Mouse (Mus musculus) forelimb bud, embryonic 11.5 days (tissue): ENCODE results near the gene Amotl2.
"Not testable (repeated sequence)": the region's sequence is repeated elsewhere in the genome, so short reads cannot be mapped to it uniquely, and the experiment has no call there.

Experiments
- DNase-seq: peaks from one replicate; pipeline ENCODE4 v3.0.0-alpha.2; 2012; ENCODE audit warnings: low read depth, low spot score

The Amotl2 gene

DNA sequence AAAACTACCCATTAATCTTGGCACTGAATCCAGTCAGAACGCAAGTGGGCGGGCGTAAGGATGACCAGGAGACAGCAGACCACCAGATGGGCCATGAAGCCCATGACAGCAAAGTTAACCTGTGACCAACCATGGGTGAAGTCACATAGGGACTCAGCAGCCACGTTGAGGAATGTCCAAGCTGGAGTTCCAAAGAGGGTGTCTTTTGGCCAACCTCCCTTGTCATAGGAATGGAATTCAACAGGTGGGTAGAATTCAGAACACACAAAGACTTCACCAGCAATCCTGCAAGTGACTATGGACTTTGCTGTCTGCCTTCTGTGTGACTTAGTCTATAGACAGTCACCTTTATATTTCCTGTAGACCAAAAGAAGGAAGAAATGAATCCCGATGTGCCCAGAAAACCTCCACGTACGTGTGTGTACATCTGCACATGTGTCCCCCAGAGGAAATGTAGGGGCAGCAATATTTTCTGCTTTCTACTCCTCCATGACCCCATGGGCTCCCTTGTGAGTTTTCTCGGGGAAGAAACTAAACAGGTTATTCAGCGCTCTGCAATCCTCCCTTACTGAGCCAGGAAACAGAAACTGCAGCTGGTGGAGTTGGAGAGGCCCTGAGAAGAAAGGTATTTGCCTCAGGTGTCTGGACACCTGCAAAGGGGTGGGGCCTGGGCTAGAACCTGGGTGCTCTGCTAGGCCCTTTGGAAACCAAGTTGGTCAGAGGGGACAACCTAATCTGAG, 17.7 kb downstream of the Amotl2 start:
- no peak for DNase-seq

DNA sequence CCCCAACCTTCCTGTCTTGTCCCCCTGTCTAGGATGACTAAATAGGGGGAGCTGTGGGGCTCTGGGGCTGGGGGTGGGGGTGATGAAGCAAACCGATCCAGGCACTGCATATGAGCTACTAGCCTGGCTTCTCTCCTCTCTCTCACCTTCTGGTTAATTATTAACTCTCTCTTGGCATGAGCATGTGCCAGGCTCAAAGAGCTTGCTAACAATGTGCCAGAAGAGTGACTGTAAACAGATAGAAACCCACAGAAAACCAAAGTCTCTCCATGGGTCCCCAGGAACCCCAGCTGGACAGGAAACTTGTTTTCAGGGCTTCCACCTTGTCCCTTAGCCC, 18.2 kb downstream of the Amotl2 start:
- DNase-seq = no peak

DNA sequence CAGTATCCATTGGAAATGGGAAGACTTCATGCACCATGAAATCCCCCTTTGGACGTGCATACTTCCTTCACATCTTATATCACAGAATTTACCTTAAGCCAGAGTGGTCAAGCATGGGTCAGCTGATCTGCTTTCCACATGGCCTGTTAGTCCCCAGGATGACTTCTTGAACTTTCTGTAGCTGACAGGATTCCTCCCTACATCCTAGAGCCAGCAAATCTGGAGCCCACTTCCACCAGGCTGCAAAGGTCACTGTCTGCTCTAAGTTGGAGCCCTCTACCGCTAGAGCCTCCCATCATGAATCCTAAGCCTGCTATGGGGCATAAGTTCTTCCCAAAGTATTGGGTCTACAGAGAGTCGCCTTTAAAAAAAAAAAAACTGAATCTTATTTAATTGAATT, 18.8 kb downstream of the Amotl2 start:
- no peak for DNase-seq

DNA sequence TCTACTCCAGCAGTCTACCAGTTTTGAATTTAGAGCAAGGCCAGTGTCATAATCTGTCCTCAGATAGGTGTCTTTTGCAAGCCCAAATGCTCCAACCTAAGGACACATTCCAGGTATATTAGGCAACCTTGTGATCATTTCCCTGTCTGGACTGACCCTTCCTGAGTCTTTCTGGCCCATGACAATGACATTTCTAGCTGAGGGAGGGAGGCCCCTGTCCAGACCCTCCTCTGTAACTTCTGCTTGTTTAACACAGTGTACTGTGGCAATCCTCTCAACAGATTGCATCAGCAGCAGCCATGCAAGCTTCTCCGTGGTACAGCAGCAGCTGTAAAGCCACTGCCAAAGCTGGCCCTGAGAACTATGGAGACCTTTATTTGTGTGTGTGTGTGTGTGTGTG, 19.5 kb downstream of the Amotl2 start:
- no peak for DNase-seq

DNA sequence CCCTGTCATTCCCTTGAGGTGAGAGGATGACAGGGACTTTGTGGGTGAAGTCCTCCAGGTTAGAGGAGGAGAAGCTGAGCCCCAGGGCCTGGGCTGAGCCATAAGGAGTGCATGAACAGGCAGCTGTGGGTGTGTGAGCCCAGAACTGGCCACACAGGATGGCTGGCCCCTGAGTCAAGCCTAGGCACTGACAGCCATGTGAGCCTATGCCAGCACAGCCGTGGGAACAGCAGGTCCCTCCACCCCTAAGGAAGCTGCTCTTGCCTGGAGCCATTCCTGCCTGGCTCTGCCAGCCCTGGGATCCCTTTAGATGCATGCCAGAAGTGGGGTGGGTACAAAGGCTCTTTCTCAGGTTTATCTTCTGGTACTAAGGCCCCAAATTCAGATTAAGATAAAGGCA, 20.9 kb downstream of the Amotl2 start:
- DNase-seq = no peak

DNA sequence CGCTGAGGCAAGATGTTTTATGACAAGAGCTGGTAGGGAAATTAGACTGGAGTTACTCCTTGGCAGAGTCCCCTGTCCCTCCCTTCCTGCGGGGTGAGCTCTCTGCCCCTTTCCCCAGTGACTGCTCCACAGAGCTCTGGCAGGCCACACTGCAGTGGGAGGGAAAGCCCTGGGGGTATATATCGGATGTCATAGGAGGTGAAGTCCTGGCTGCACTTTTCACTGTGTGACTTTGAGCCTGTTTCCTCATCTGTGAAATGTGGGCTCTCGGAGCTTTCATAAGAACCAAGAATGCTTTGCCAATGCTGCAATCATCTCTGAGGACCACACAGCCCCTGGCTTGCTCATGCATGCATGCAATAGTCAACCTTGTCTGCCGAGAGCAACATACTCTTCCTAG, 30.3 kb downstream of the Amotl2 start:
- no peak for DNase-seq

DNA sequence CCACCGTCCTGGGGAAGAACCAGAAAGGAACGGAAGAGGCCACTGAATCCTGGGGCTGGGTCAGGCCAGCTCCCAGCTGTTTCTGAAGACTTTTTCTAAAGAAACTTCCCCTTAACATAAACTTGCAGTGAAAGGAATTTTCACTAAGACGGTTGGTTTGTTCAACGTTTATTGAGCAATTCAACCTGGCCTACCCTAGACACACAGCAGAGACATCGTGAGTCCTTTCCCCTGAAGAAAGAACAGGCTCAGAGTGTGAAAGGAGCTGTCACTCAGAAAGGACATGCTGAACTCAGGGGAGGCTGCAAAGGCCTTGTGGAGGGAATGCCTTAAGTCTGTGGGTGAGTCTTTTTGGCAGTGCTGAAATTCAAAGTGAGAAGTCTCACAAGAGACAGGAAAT, 31.4 kb downstream of the Amotl2 start:
- DNase-seq = no peak

DNA sequence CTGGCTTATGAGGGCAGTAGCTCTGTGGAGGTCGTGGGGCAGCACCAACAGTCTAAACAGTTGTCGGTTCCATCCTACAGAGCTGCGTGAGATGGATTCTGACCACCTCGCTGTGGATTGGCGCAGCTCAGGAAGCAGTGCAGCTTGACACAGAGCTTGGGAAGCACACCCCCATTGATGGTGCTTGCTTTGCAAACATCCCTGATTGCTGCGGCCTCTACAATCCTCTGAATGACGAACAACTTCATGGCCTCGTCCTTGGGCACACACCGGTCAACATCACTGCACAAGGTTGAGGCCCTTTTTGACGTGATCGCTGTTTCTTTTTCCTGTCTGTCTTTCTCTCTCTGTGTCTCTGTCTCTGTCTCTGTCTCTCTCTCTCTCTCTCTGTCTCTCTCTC, 32.7 kb downstream of the Amotl2 start:
- no peak for DNase-seq

DNA sequence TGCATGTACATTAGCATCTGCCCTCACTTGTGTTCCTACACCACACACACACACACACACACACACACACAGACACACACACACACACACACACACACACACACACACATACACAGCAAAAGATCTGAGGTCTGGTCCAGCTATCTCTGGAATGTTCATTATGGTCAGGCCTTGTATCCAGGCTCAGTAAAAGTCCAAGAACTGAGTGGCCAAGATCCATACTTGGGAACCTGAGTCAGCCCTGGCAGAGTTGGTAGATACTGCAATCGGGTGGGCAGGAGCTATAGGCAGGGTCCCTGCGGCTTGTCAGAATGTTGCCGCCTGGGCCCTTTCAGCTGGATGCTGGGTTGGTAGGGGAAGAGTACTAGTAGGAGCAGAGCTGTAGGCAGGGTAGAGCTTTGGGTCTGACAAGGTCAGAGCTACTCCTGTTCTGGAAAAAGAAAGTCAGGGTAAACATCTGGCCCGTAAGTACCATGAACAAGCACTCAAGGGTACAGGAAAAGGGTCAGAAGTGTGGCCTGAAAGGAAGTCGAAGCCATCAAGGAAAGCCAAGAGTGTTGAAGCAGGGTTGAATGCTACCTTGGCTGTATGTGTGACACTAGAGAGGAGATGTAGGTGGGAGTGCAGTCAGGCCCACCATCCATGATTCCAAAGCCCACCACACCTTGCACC, 35.3 kb downstream of the Amotl2 start:
- DNase-seq = no peak

DNA sequence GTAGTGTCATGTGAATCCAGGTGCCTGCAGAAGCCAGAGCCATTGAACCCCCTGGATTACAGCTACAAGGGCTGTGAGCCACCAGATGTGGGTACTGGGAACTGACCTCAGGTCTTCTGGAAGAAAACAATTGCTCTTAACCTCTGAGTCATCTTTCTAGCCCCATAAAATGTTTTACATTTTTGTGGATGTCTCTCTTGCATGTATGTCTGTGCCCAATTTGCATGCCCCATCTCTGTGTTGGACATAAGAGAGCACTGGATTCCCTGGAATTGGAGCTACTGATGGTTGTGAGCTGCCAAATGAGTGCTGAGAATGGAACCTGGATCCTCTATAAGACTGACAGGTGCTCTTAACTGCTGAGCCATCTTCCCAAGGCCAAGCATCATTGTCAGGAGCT, 36.8 kb downstream of the Amotl2 start:
- no peak for DNase-seq

DNA sequence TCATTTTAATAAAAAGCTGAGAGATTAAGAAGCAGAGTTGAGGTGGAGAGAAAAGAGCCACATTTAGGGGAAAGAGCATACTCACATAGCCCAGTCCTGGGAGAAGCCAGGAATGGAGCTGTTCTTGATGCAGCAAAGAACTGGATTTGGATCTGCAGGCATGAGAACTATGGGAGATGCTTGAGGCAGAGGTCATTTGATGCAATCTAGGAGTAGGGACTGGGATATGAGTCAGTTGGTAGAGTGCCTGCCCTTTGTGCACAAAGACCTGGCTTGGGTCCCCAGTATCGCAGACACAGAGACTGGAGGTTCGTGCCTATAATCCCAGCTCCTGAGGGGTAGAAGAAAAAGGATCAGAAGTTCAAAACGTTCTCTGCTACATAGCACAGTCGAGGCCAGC, 38.7 kb downstream of the Amotl2 start:
- no peak for DNase-seq

DNA sequence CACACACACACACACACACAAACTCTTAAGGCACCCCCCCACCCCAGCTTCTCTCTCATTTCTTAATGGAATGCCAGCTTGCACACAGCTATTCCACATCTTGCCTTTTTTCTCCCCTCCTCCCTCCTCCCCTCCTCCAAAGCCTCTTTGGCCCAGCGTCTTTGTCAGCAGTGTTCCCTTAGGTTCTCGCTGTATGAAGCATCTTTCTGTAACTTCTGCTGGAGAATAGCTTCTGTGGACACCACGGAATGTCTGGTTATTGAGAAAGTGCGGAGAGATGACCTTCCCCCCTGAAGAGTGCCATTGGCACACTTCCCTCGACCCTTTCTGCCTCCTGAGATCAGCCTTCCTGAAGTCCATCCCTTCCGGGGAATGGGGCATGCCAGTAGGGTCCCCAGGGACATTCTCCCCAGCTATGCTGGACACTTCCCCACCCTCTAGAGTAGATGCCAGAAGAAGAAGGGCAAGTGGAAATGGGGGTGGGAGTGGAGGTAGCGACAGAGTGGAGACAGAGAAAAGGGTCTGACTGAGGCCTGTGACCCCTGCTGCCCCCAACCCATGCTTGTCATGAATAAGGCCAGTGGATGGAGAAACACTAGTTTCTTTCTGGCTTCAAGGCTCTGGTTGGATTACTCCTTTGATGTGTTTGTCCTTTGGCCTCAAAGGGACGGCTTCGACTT, 39.3 kb downstream of the Amotl2 start:
- no peak for DNase-seq

DNA sequence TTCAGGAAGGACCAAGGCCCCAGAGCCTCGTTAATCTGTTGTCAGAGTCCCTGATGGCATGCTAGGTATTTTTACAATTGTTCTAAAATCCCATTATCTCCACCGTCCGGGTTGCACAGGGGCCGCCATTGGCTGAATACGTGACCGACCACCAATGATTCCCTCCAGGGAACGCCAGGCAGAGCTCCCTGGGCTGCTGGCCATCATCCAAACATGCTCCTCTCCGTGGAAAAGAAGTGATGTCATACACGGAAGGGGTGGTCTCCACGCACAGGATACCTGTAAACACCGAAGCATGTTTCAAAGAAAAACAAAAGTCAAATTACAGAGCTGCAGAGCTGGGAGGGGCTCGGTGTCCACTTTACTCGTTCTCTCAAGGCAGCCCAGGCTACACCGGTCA, 39.9 kb downstream of the Amotl2 start:
- DNase-seq = no peak

DNA sequence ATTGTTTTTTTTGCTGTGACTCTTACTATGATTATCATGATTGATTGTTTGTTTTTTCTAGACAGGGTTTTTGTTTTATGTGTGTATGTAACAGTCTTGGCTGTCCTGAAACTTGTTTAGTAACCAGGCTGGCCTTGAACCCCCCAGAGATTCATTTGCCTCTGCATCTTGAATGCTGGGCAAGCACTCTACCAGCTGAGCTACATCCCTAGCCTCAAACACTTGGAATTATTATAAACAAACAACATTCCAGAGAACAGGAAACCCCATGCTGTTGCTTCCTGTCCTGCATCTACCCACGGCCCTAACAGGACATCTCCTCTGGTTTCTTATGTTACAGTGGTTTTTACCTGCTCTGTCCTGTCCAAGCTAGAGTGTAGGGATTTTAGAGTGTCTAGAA, 42.4 kb downstream of the Amotl2 start:
- no peak for DNase-seq

DNA sequence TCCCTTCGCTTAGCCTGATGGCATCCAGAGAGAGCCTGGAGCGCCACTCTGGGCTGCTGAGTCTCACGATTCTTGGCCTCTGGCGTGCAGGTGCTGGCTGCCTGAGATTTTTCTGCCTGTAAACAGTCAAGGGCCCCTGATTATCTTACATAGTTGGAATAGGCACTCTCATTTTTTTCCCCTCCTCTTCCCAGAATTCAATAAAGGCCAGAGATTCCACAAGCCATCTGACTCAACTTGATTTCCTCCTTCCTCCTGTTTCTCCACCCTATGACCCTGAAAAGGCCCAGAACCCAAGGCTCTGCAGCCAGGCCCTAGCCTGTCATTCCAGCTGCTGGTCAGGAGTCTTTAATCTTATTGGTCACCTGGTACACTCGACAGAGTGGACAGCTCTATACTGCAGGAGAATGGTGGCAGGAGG, 43.1 kb downstream of the Amotl2 start:
- DNase-seq = no peak

DNA sequence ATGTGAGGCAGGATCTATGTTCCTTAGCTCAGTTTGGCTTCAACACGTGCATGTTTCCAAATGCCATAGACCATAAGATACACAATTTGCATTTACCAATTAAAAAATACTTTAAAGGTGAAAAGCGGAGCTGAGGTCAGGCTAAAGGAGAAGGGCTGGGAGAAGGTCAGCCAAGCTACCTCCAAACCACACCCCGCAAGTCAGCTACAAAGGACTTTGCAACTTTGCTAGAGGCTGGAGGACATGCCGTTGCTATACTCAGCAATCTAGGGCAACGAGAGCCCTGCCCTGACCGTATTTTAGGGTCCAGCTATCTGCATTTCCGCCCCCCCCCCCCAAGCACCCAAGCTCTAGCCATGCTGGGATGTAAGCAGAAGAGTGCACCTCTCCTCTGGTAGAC, 45.1 kb downstream of the Amotl2 start:
- DNase-seq = no peak

DNA sequence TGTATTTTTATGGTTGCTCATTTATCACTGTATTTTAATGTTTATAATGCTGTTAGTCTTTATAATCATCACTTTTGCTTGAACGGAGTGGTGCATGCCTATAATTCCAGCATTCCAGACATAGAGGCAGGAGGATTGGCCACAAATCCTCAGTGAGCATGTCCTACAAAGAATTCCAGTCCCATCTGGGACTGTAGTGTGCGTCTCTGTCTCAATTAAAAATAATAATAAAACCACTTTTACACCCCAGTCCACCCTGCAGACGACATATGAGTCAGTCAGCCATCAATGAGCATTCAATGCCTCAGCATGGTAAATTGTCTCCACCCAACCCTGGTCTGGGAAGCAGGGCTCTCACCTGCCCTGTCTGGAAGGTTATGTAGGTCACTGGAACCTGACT, 46.4 kb downstream of the Amotl2 start:
- DNase-seq = no peak

DNA sequence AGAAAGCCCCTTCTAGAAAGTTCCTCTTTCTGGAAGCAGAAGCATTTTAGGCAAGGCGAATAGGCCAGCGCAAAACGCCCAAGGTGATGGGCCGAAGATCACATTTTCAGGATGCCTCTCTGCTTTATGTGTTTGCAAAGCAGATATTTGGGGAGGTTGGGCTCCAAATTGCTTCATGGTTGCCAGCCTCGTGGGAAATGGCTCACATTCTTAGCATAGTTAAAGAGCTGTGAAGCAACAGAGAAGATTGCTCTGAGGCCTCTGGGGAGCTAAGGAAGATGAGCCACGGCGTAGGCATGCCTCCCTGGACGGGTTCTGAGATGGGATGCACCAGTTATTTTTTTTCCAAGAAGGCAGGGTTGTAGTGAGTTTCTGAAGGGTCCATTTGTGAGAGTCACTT, 47.0 kb downstream of the Amotl2 start:
- no peak for DNase-seq

DNA sequence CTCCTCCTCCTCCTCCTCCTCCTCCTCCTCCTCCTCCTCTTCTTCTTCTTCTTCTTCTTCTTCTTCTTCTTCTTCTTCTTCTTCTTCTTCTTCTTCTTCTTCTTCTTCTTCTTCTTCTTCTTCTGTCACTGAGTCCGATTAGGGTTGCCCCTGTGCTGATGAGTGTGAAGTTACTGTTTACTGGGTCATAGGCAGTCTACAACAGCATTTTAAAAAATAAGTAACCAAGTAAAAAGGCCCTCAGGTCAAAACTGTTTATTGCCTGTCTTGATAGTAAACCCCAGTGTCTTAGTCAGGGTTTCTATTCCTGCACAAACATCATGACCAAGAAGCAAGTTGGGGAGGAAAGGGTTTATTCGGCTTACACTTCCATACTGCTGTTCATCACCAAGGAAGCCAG, 48.1 kb downstream of the Amotl2 start:
- DNase-seq = not testable (repeated sequence)

DNA sequence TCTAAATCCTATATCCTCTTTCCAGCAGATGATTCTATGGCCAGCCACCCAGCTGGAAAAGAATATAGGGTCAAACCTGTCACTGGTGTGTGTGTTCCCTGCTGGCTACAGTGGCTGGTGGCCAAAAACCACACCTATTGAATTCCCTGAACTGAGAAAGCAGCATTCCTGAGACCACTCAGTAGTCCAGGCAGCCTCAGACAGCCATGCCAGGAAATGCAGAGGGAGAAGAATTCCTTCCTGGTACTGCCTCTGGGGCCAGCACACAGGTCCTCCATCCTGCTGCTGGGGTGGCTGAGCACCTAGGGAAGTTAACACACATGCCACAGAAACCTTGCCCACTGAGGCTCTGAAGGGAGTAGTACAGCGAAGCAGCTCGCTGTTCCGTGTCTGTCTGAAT, 50.3 kb downstream of the Amotl2 start:
- no peak for DNase-seq

DNA sequence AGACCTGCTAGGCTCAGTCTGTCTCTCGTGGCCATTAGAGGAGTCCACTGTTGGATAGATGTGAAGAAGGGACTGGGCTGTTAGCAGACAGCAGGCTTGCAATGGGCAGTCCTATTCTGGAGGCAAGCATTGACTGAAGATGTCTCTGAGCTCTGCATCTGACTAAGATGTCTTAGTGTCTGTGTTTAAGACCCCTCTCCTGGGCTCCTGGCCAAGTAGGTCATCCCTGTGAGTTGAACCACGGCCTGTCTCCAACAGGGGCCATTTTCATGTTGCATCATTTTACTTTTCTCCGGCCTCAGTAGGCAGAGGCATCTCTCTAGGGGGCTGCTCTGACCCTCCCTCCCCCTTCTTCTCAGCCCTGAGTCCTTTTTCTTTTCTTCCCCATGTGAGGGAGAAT, 52.8 kb downstream of the Amotl2 start:
- DNase-seq = no peak

DNA sequence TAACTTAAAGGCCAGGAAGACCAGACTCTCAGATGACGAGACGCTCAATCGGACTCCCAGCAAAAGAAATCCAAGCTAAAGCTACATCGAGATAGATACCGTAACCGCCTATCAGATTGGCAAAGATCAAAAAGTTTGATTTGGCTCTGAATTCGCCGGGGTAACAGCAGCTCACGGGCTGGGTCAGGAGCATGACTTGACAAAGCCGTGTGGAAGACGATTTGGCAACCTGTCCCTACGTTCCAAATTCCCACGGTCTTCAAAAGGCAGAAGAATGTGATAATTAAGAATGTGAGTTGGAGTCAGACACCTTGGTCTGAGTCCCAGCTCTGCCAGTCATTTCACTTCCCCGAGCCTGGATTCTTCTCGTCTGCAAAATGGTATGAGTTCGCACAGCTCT, 53.7 kb downstream of the Amotl2 start:
- DNase-seq = no peak

DNA sequence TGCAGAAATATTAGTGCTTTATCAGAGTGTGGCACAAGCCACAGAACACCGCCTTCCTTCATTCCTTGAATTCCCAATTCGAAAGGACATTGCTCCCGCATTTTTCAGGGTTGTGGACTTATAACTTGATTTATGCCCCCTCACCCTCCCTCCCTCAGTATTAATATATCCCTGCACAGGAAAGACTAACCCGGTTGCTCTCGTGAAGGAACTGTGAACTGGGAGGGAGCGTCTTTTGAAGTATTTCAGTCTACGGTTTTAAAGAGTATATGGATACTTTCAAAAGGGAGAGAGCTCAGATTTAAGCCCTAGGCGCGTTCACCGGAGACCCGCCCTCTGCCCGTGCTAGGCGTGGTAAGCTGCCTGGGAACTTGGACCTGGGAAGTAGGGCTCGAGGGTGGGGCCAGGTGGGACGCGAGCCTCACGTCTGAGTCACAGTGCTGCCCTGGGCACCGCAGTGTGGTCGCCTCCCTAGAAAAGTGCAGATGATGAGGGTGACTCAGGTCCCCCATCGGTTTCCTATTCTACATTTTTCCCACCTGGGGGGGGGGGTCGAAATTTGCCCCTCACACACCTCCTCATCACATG, 54.9 kb downstream of the Amotl2 start:
- no peak for DNase-seq
